Mouse (Mus musculus): ENCODE data around the gene Gba2. TPM values are rescaled to one million over a fixed set of nuclear protein-coding genes. Genes with fewer than 3 reads are reported as not detected.
"Not testable (repeated sequence)": the region's sequence is repeated elsewhere in the genome, so short reads cannot be mapped to it uniquely, and the experiment has no call there.

Gba2 gene
- polyA plus RNA-seq, 1 experiment from 2014 or later = 20.3 TPM

DNA sequence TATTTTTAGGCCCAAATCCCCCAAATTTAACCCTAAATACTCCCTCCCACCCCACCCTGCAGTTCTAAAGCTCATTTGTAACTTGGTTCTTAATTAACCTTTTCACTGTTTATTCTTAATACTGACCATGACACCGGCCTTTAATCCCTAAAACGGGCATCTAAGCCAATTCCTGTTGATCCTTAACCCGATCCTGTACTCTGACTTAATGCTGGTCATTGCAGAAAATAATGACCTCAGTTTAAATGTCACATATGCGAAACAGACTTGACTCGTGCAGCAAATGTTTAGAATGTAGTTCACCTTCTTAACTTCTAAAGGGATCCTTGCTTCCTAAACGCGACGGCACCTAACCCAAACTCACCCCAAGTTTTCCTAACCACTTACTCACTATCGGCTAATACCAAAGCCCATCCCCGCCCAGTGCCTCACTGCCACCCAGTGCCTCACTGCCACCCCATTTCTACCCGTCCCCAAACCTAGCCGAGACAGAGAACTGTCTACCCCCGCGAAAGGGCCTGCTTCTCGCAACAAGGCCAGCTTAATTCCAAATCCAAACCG lies 17.2 kb downstream of the Gba2 start:
- H3K9ac ChIP-seq = peak overlapping the region; percentile 98
- peaks cover 43% of the 10 kb centered on the region for H3K36me3 ChIP-seq
- H3K4me3 ChIP-seq = peak overlapping the region; percentile 85
- no peaks in the 10 kb centered on the region for H3K27me3 ChIP-seq (replicated peaks)
- H3K27ac ChIP-seq (replicated peaks) = peak overlapping the region; percentile 100
- no peak for ATAC-seq (ENCODE audit: extremely low read depth, insufficient number of reproducible peaks, low FRiP score, low TSS enrichment)
- no peaks in the 10 kb centered on the region for H3K9me3 ChIP-seq
- peaks cover 58% of the 10 kb centered on the region for H3K4me1 ChIP-seq
- WGBS = 3% methylated on average over 16 of the region's 16 CpGs
- peak overlapping the region; percentile 86 for H3K4me2 ChIP-seq

GRCm38 (mm10) chr4:43560976-43561375 lies 17.7 kb downstream of the Gba2 start:
- H3K9ac ChIP-seq = peak overlapping the region; percentile 98
- H3K4me3 ChIP-seq = peak overlapping the region; percentile 85
- 6% methylated on average over 2 of the region's 2 CpGs for WGBS
- H3K27ac ChIP-seq (replicated peaks) = peak overlapping the region; percentile 100
- peak overlapping the region; percentile 86 for H3K4me2 ChIP-seq
- H3K9me3 ChIP-seq = no peaks in the 10 kb centered on the region
- peaks cover 43% of the 10 kb centered on the region for H3K36me3 ChIP-seq
- H3K4me1 ChIP-seq = peaks cover 58% of the 10 kb centered on the region
- no peaks in the 10 kb centered on the region for H3K27me3 ChIP-seq (replicated peaks)
- ATAC-seq (ENCODE audit: extremely low read depth, insufficient number of reproducible peaks, low FRiP score, low TSS enrichment) = no peak

DNA sequence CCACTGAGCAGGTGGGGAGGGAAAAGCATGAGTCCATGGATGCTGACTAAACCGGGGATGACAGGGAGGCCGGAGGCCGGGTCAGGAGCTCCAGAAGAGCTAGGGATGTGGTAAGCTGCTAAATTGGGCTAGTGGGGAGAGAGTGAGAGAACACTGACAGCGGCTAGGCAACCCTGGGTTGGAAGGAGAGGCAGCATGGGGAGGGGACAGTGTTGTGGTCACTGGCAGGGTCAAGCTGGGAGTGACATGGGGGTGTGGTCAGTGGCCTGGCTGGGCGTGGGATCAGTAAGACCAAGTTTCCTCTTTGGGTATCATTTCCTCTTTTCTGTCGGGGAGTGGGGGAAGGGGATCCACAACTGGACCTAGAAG lies 18.4 kb downstream of the Gba2 start:
- 4% methylated on average over 6 of the region's 6 CpGs for WGBS

GRCm38 (mm10) chr4:43559519-43560242 lies 19.0 kb downstream of the Gba2 start:
- H3K9me3 ChIP-seq = no peaks in the 10 kb centered on the region
- H3K4me1 ChIP-seq = peaks cover 58% of the 10 kb centered on the region
- no peak for ATAC-seq (ENCODE audit: extremely low read depth, insufficient number of reproducible peaks, low FRiP score, low TSS enrichment)
- H3K4me3 ChIP-seq = peak overlapping the region; percentile 85
- H3K27me3 ChIP-seq (replicated peaks) = no peaks in the 10 kb centered on the region
- peak overlapping the region; percentile 100 for H3K27ac ChIP-seq (replicated peaks)
- peak overlapping the region; percentile 86 for H3K4me2 ChIP-seq
- peak overlapping the region; percentile 98 for H3K9ac ChIP-seq
- H3K36me3 ChIP-seq = peaks cover 43% of the 10 kb centered on the region
- 47% methylated on average over 13 of the region's 13 CpGs for WGBS

More for the DNA sequence above, 18.4 kb downstream of the Gba2 start:
- H3K9ac ChIP-seq = peak overlapping the region; percentile 98
- H3K4me3 ChIP-seq = peak overlapping the region; percentile 85
- H3K9me3 ChIP-seq = no peaks in the 10 kb centered on the region
- H3K4me1 ChIP-seq = peaks cover 58% of the 10 kb centered on the region
- H3K36me3 ChIP-seq = peaks cover 43% of the 10 kb centered on the region
- peak overlapping the region; percentile 86 for H3K4me2 ChIP-seq
- no peaks in the 10 kb centered on the region for H3K27me3 ChIP-seq (replicated peaks)
- peak overlapping the region; percentile 100 for H3K27ac ChIP-seq (replicated peaks)
- no peak for ATAC-seq (ENCODE audit: extremely low read depth, insufficient number of reproducible peaks, low FRiP score, low TSS enrichment)

GRCm38 (mm10) chr4:43558631-43559356 lies 19.9 kb downstream of the Gba2 start:
- Histone ChIP-seq H3K27me3 (replicated peaks) (no peaks in the 10 kb centered on the region), H3K4me2 (peak overlapping the region; percentile 86), H3K9me3 (no peaks in the 10 kb centered on the region), H3K27ac (replicated peaks) (peak overlapping the region; percentile 100), H3K4me3 (peak overlapping the region; percentile 85), H3K4me1 (peaks cover 53% of the 10 kb centered on the region), H3K9ac (peak overlapping the region; percentile 98), H3K36me3 (peaks cover 45% of the 10 kb centered on the region)
- ATAC-seq (ENCODE audit: extremely low read depth, insufficient number of reproducible peaks, low FRiP score, low TSS enrichment) = 0 out of 2 replicates have a peak, but pooled peaks have one; percentile 23
- WGBS = 10% methylated on average over 13 of the region's 13 CpGs

- Histone ChIP-seq H3K36me3 (peaks cover 51% of the 10 kb centered on the region), H3K4me3 (peak overlapping the region; percentile 85), H3K9ac (peak overlapping the region; percentile 98), H3K4me1 (peaks cover 46% of the 10 kb centered on the region), H3K9me3 (no peaks in the 10 kb centered on the region), H3K27me3 (replicated peaks) (no peaks in the 10 kb centered on the region), H3K27ac (replicated peaks) (peak overlapping the region; percentile 100), H3K4me2 (peak overlapping the region; percentile 86)
- no peak for ATAC-seq (ENCODE audit: extremely low read depth, insufficient number of reproducible peaks, low FRiP score, low TSS enrichment)
- 4% methylated on average over 5 of the region's 5 CpGs for WGBS
Observed at GRCm38 (mm10) chr4:43558028-43558630, 20.5 kb downstream of the Gba2 start.

DNA sequence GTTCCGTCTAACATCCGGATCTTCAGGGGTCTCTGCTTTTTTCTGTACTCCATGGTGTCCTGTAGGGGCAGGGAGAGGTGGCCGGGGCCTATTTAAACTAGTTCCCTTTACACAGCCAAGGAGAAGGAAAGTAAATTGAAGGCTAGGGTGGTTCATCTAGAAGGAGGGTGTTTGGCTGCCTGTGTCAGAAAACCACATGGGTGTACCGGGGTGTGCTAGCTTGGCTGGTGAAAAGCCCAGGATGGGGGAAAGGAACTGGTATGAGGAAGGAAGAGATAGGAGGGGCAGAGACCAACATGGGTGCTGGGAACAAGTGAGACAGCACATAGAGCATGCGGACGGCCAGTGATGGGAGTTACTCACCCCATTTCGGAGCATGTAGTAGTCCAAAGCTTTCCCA lies 22.7 kb downstream of the Gba2 start:
- Histone ChIP-seq H3K9me3 (peaks cover 9% of the 10 kb centered on the region), H3K4me2 (no peak overlapping the region), H3K27me3 (replicated peaks) (no peaks in the 10 kb centered on the region), H3K9ac (no peak overlapping the region), H3K36me3 (peaks cover 73% of the 10 kb centered on the region), H3K27ac (replicated peaks) (no peak overlapping the region), H3K4me3 (no peak overlapping the region), H3K4me1 (peaks cover 41% of the 10 kb centered on the region)
- ATAC-seq (ENCODE audit: extremely low read depth, insufficient number of reproducible peaks, low FRiP score, low TSS enrichment) = no peak
- WGBS = 93% methylated on average over 7 of the region's 7 CpGs

DNA sequence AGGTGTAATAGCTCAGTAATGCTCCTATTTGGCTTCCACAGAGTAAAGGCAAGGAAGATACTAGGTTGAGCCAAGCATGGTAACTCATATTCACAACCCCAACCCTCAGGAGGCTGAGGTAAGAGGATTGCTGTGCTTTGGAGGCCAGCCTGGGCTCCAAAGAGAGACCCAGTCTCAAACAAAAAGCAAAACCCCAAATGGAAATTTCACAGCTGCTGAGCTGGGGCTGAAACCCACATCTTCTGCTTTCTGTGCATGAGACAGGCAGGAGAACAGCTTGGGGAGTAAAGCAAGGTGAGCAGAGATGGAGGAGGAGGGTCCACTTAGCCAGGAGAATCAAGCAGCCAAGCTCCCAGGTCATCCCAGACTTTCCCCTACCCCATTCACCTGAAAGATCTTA lies 24.8 kb downstream of the Gba2 start:
- peaks cover 87% of the 10 kb centered on the region for H3K36me3 ChIP-seq
- H3K4me2 ChIP-seq = no peak overlapping the region
- H3K4me1 ChIP-seq = peaks cover 21% of the 10 kb centered on the region
- H3K9ac ChIP-seq = no peak overlapping the region
- no peak overlapping the region for H3K4me3 ChIP-seq
- no peak for ATAC-seq (ENCODE audit: extremely low read depth, insufficient number of reproducible peaks, low FRiP score, low TSS enrichment)
- H3K27ac ChIP-seq (replicated peaks) = no peak overlapping the region
- peaks cover 9% of the 10 kb centered on the region for H3K9me3 ChIP-seq
- H3K27me3 ChIP-seq (replicated peaks) = no peaks in the 10 kb centered on the region

- Histone ChIP-seq H3K4me2 (no peak overlapping the region), H3K27ac (replicated peaks) (no peak overlapping the region), H3K9me3 (peaks cover 9% of the 10 kb centered on the region), H3K4me3 (no peak overlapping the region), H3K36me3 (peaks cover 99% of the 10 kb centered on the region), H3K27me3 (replicated peaks) (no peaks in the 10 kb centered on the region), H3K9ac (no peak overlapping the region), H3K4me1 (peaks cover 6% of the 10 kb centered on the region)
- ATAC-seq (ENCODE audit: extremely low read depth, insufficient number of reproducible peaks, low FRiP score, low TSS enrichment) = no peak
- 94% methylated on average over 5 of the region's 5 CpGs for WGBS
Observed at GRCm38 (mm10) chr4:43552437-43552836, 26.2 kb downstream of the Gba2 start.

GRCm38 (mm10) chr4:43551854-43552253 lies 26.8 kb downstream of the Gba2 start:
- H3K9ac ChIP-seq; ATAC-seq (ENCODE audit: extremely low read depth, insufficient number of reproducible peaks, low FRiP score, low TSS enrichment); H3K4me1 ChIP-seq; H3K9me3 ChIP-seq; H3K4me3 ChIP-seq; H3K27ac ChIP-seq (replicated peaks); H3K4me2 ChIP-seq; H3K27me3 ChIP-seq (replicated peaks): not testable (repeated sequence)
- 87% methylated on average over 6 of the region's 6 CpGs for WGBS
- peaks cover 100% of the 10 kb centered on the region for H3K36me3 ChIP-seq

DNA sequence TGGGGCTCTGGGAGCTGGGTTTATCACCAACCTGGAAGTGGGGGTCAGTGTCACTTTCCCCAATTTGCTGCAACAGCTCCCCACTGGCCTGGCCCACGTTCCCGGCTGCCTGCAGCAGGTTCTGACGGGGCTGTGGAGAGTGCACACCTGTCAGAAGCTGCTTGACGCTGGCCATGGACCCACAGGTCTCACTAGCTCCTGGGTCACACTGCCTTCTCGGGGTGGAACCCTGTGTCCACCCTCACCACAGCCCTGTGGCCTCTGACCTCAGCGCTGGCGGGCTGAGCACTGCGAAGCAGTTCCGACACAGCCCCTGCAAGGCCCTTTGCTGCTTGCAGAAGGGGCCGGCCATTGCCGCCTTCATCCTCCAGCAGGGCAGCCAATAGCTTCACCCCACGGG lies 29.6 kb downstream of the Gba2 start:
- no peak for ATAC-seq (ENCODE audit: extremely low read depth, insufficient number of reproducible peaks, low FRiP score, low TSS enrichment)
- Histone ChIP-seq H3K27ac (replicated peaks) (no peak overlapping the region), H3K4me3 (no peak overlapping the region), H3K4me2 (no peak overlapping the region), H3K36me3 (peaks cover 100% of the 10 kb centered on the region), H3K27me3 (replicated peaks) (no peaks in the 10 kb centered on the region), H3K9ac (no peak overlapping the region), H3K4me1 (no peaks in the 10 kb centered on the region), H3K9me3 (peaks cover 9% of the 10 kb centered on the region)
- WGBS = 84% methylated on average over 12 of the region's 12 CpGs

Measured in heart, embryonic 13.5 days (tissue).